Comparison of ENCODE assay signal across 8 mouse cellular contexts in genomic region chr12:85106292-85106691, GRCm38 (mm10). TPM values are rescaled to one million over a fixed set of nuclear protein-coding genes. Genes with fewer than 3 reads are reported as not detected.
A peak's percentile ranks its signal among the peaks of the same experiment; 100 is the strongest.
DNase-seq lines count a peak whose midpoint lies in the region; ATAC-seq and TF ChIP-seq lines count a peak whose summit lies in the region.

No protein-coding gene starts in this region.

- no peak for DNase-seq in kidney, adult 8-10 months
- no peak for DNase-seq in left cerebral cortex, postnatal 4 days
- DNase-seq in lung, postnatal 4 days: no peak
- DNase-seq in adrenal gland, postnatal 4 days (ENCODE audit: low spot score in 2 of 2): no peak

- 2% methylated on average over 8 of the region's 8 CpGs for WGBS in kidney, embryonic 14.5 days
- 14% methylated on average over 8 of the region's 8 CpGs for WGBS in bone marrow, adult 2 months
- 2% methylated on average over 8 of the region's 8 CpGs for WGBS in embryonic facial prominence, embryonic 13.5 days
- 8% methylated on average over 8 of the region's 8 CpGs for WGBS in liver, embryonic 15.5 days (ENCODE audit: insufficient replicate concordance)

- no peaks in the 10 kb centered on the region for H3K36me3 ChIP-seq in kidney, embryonic 14.5 days (ENCODE audit: control insufficient read depth, insufficient read depth, low read length)
- no peaks in the 10 kb centered on the region for H3K36me3 ChIP-seq in embryonic facial prominence, embryonic 13.5 days
- H3K36me3 ChIP-seq in liver, embryonic 15.5 days (replicated peaks): no peaks in the 10 kb centered on the region

- peak overlapping the region; percentile 30 for H3K4me2 ChIP-seq in kidney, embryonic 14.5 days (replicated peaks; ENCODE audit: low read depth, low read length)
- peak overlapping the region; percentile 47 for H3K4me2 ChIP-seq in embryonic facial prominence, embryonic 13.5 days
- peak overlapping the region; percentile 6 for H3K4me2 ChIP-seq in liver, embryonic 15.5 days

- no peak for TF ChIP-seq POLR2A in bone marrow, adult 2 months (IDR thresholded peaks at IDR 0.05; ENCODE audit: borderline replicate concordance, control insufficient read depth, low read depth, low read length)

- no peak overlapping the region for H3K27ac ChIP-seq in kidney, embryonic 14.5 days (ENCODE audit: low read depth, low read length)
- H3K27ac ChIP-seq in bone marrow, adult 2 months (ENCODE audit: control insufficient read depth, insufficient read depth, low read depth, low read length, poor library complexity): no peak overlapping the region
- H3K27ac ChIP-seq in embryonic facial prominence, embryonic 13.5 days: no peak overlapping the region
- no peak overlapping the region for H3K27ac ChIP-seq in liver, embryonic 15.5 days (replicated peaks)

- no peak; the same call in 1 of the 2 replicates for ATAC-seq in kidney, embryonic 14.5 days (ENCODE audit: low FRiP score, low TSS enrichment)
- ATAC-seq in embryonic facial prominence, embryonic 13.5 days (ENCODE audit: insufficient number of reproducible peaks, insufficient read depth, low FRiP score, low TSS enrichment, low read depth): no peak
- no peak for ATAC-seq in liver, embryonic 15.5 days (ENCODE audit: insufficient read depth)

- no peak overlapping the region for H3K4me3 ChIP-seq in kidney, embryonic 14.5 days (ENCODE audit: low read length)
- H3K4me3 ChIP-seq in bone marrow, adult 2 months (replicated peaks; ENCODE audit: control insufficient read depth, low read depth, low read length): peak overlapping the region; percentile 20
- 0 out of 2 replicates have a peak overlapping the region, but pooled peaks have one; percentile 14 for H3K4me3 ChIP-seq in embryonic facial prominence, embryonic 13.5 days
- H3K4me3 ChIP-seq in liver, embryonic 15.5 days (replicated peaks): no peak overlapping the region

- H3K27me3 ChIP-seq in kidney, embryonic 14.5 days (ENCODE audit: control insufficient read depth, insufficient read depth, low read length): no peaks in the 10 kb centered on the region
- no peaks in the 10 kb centered on the region for H3K27me3 ChIP-seq in embryonic facial prominence, embryonic 13.5 days
- H3K27me3 ChIP-seq in liver, embryonic 15.5 days: no peaks in the 10 kb centered on the region

- H3K4me1 ChIP-seq in kidney, embryonic 14.5 days (ENCODE audit: control insufficient read depth, insufficient read depth, low read length): peaks cover 11% of the 10 kb centered on the region; the same call in 1 of the 2 replicates
- peaks cover 7% of the 10 kb centered on the region for H3K4me1 ChIP-seq in bone marrow, adult 2 months (ENCODE audit: control insufficient read depth, insufficient read depth, low read length)
- peaks cover 20% of the 10 kb centered on the region for H3K4me1 ChIP-seq in embryonic facial prominence, embryonic 13.5 days
- H3K4me1 ChIP-seq in liver, embryonic 15.5 days (replicated peaks): peaks cover 28% of the 10 kb centered on the region

- intact Hi-C loops in left cerebral cortex, postnatal 4 days (cut with DNase I): no loop called here

- peak overlapping the region; percentile 8; the same call in 1 of the 2 replicates for H3K9ac ChIP-seq in kidney, embryonic 14.5 days (ENCODE audit: low read depth, low read length)
- no peak overlapping the region for H3K9ac ChIP-seq in embryonic facial prominence, embryonic 13.5 days
- H3K9ac ChIP-seq in liver, embryonic 15.5 days: no peak overlapping the region

- TF ChIP-seq CTCF in bone marrow, adult 2 months (IDR thresholded peaks at IDR 0.05; ENCODE audit: control insufficient read depth, insufficient read depth, low read length): no peak

- H3K9me3 ChIP-seq in kidney, embryonic 14.5 days (ENCODE audit: control insufficient read depth, low read length): no peaks in the 10 kb centered on the region
- no peaks in the 10 kb centered on the region for H3K9me3 ChIP-seq in embryonic facial prominence, embryonic 13.5 days
- no peaks in the 10 kb centered on the region for H3K9me3 ChIP-seq in liver, embryonic 15.5 days (replicated peaks)

RNA-seq across cellular contexts. Expression of gene Prox2, which starts 4.3 kb away (rescaled TPM):
- polyA plus RNA-seq in kidney, embryonic 14.5 days (2014; fragmentation: Nextera tagmentation; extraction: Ambion mirVana): 2.9 and 3.3 TPM in 2 replicates
- polyA plus RNA-seq in bone marrow, adult 2 months (2011; ENCODE audit: insufficient read depth, insufficient read length, low replicate concordance, missing spikeins): 2.2 and 2.9 TPM in 2 replicates
- polyA plus RNA-seq in embryonic facial prominence, embryonic 13.5 days (2015; fragmentation: Nextera tagmentation; extraction: Ambion mirVana): 2.9 and 3.7 TPM in 2 replicates
- 2.8 and 3.1 TPM in 2 replicates for polyA plus RNA-seq in liver, embryonic 15.5 days (2015; fragmentation: Nextera tagmentation; extraction: Ambion mirVana)
- 1 to 10 TPM in 1 of 2 experiments, under 1 TPM in 1; 0.64 to 1.5 TPM for total RNA-seq in left cerebral cortex, postnatal 4 days (2021)
- total RNA-seq in adrenal gland, postnatal 4 days (2021): 1 to 10 TPM; 4.8 to 5.5 TPM

RNA-seq across cellular contexts. Expression of gene Dlst, which starts 4.3 kb away (rescaled TPM):
- polyA plus RNA-seq in kidney, embryonic 14.5 days (2014; fragmentation: Nextera tagmentation; extraction: Ambion mirVana): 68.1 and 119 TPM in 2 replicates
- polyA plus RNA-seq in bone marrow, adult 2 months (2011; ENCODE audit: insufficient read depth, insufficient read length, low replicate concordance, missing spikeins): 87.0 and 102 TPM in 2 replicates
- 108 and 109 TPM in 2 replicates for polyA plus RNA-seq in embryonic facial prominence, embryonic 13.5 days (2015; fragmentation: Nextera tagmentation; extraction: Ambion mirVana)
- polyA plus RNA-seq in liver, embryonic 15.5 days (2015; fragmentation: Nextera tagmentation; extraction: Ambion mirVana): 69.4 and 73.5 TPM in 2 replicates
- 100 to 1,000 TPM; 157 to 166 TPM for total RNA-seq in left cerebral cortex, postnatal 4 days (2021)
- total RNA-seq in adrenal gland, postnatal 4 days (2021): 100 to 1,000 TPM; 294 to 319 TPM

RNA-seq across cellular contexts. Expression of gene Rps6kl1, which starts 44.8 kb away (rescaled TPM):
- 0.61 and 1.0 TPM in 2 replicates for polyA plus RNA-seq in kidney, embryonic 14.5 days (2014; fragmentation: Nextera tagmentation; extraction: Ambion mirVana)
- polyA plus RNA-seq in bone marrow, adult 2 months (2011; ENCODE audit: insufficient read depth, insufficient read length, low replicate concordance, missing spikeins): 0.63 TPM in 1 of 2 replicates, not detected in the other
- 0.78 and 1.1 TPM in 2 replicates for polyA plus RNA-seq in embryonic facial prominence, embryonic 13.5 days (2015; fragmentation: Nextera tagmentation; extraction: Ambion mirVana)
- polyA plus RNA-seq in liver, embryonic 15.5 days (2015; fragmentation: Nextera tagmentation; extraction: Ambion mirVana): 0.56 and 0.64 TPM in 2 replicates
- total RNA-seq in left cerebral cortex, postnatal 4 days (2021): 10 to 100 TPM; 41.2 to 44.1 TPM
- 1 to 10 TPM; 3.6 to 3.9 TPM for total RNA-seq in adrenal gland, postnatal 4 days (2021)

Comparison
In these comparisons a context has a peak if more than half of its experiments do, and no peak if none do; other contexts are left out.
1. H3K4me3 ChIP-seq: peak in bone marrow, adult 2 months (single experiment) and embryonic facial prominence, embryonic 13.5 days (single experiment); none in kidney, embryonic 14.5 days (single experiment) and liver, embryonic 15.5 days (single experiment).
2. Peak in every context shown above with its lines, with median percentiles within 50 percentile points of each other: H3K4me2 ChIP-seq.